Mouse (Mus musculus): Measurements from ENCODE around the gene Rgs7. TPM values are rescaled to one million over a fixed set of nuclear protein-coding genes. Genes with fewer than 3 reads are reported as not detected.

The Rgs7 gene
- polyA plus RNA-seq, 1 experiment from 2014 or later: 24.8 TPM

GRCm38 (mm10) chr1:175300404-175300803 is 191.9 kb downstream of the Rgs7 start:
- ATAC-seq: peak; percentile 61
- WGBS: 21% methylated on average over 3 of the region's 3 CpGs

DNA sequence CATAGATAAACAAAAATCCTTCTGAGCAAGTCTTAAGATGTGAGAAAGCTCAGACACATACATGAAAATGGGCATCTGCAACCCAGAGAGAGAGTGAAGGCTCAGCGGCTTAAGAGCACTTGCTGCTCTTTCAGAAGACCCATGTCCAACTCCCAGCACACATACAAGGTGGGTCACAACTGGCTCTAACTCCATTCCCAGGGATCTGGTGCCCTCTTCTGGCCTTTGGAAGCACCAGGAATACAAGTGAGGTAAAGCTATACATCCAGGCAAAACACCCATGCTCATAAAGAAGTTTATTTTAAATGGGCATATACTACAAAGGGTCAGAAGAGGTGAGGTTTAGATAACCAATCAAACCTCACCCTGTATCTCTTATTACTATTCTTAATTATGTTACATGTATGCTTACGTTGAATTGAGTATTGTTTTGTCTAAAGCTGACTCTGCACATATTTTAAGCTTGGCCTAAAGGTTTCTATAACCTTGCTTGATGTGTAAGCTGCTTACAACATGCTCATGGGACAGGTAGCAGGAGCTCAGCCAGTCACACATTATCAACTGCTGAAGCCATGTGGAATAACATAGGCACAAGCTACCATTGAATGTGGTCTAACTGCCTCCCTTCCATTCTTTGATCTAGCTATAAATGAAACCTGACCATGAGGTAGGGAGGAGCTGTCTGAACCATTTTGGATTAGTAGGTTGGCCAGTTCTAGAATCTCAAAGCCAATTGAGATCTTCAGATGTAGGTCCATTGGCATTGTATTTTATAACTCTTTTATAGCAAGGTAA is 192.5 kb downstream of the Rgs7 start:
- Histone ChIP-seq H3K9me3 (ENCODE audit: control insufficient read depth, low read length) (no peaks in the 10 kb centered on the region), H3K4me3 (replicated peaks; ENCODE audit: low read length) (no peak overlapping the region), H3K36me3 (ENCODE audit: control insufficient read depth, insufficient read depth) (no peaks in the 10 kb centered on the region), H3K9ac (replicated peaks; ENCODE audit: low read depth, low read length) (no peak overlapping the region), H3K27ac (ENCODE audit: low read length) (no peak overlapping the region), H3K4me1 (replicated peaks; ENCODE audit: control insufficient read depth, insufficient read depth, low read length) (0 out of 2 replicates have a peak, but pooled peaks cover 2% of the 10 kb centered on the region), H3K4me2 (ENCODE audit: low read length) (no peak overlapping the region), H3K27me3 (replicated peaks; ENCODE audit: control insufficient read depth, insufficient read depth, low read length) (no peaks in the 10 kb centered on the region)
- ATAC-seq: peak; percentile 11; the same call in 1 of the 2 replicates
- WGBS: 93% methylated on average over 2 of the region's 2 CpGs

More at GRCm38 (mm10) chr1:175300404-175300803, 191.9 kb downstream of the Rgs7 start:
- Histone ChIP-seq H3K9me3 (ENCODE audit: control insufficient read depth, low read length) (no peaks in the 10 kb centered on the region), H3K27me3 (replicated peaks; ENCODE audit: control insufficient read depth, insufficient read depth, low read length) (no peaks in the 10 kb centered on the region), H3K4me1 (replicated peaks; ENCODE audit: control insufficient read depth, insufficient read depth, low read length) (0 out of 2 replicates have a peak, but pooled peaks cover 2% of the 10 kb centered on the region), H3K4me3 (replicated peaks; ENCODE audit: low read length) (no peak overlapping the region), H3K27ac (ENCODE audit: low read length) (no peak overlapping the region), H3K4me2 (ENCODE audit: low read length) (no peak overlapping the region), H3K9ac (replicated peaks; ENCODE audit: low read depth, low read length) (no peak overlapping the region), H3K36me3 (ENCODE audit: control insufficient read depth, insufficient read depth) (no peaks in the 10 kb centered on the region)

DNA sequence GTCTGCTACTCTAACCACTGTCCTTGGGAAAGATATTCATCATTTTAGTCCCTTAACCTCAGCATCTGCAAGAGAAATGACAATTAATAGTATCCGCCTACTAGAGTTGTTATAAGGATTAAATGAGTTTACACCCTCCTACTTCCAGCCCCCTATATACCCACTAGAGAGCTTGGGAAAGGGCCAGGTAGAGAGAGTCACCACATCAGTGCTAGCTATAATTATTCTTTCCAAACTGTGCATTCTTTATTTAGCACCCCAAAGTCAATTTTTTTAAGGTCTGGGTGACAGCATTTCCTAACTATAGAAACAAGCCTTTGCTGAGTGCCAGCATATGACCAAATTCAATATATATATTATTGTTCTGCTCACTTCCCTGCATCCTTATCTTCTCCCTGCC is 195.4 kb downstream of the Rgs7 start:
- no peak overlapping the region for H3K4me2 ChIP-seq (ENCODE audit: low read length)
- H3K27ac ChIP-seq (ENCODE audit: low read length): no peak overlapping the region
- no peak for ATAC-seq
- H3K9ac ChIP-seq (replicated peaks; ENCODE audit: low read depth, low read length): no peak overlapping the region
- H3K27me3 ChIP-seq (replicated peaks; ENCODE audit: control insufficient read depth, insufficient read depth, low read length): no peaks in the 10 kb centered on the region
- no peaks in the 10 kb centered on the region for H3K36me3 ChIP-seq (ENCODE audit: control insufficient read depth, insufficient read depth)
- H3K9me3 ChIP-seq (ENCODE audit: control insufficient read depth, low read length): no peaks in the 10 kb centered on the region
- H3K4me1 ChIP-seq (replicated peaks; ENCODE audit: control insufficient read depth, insufficient read depth, low read length): 0 out of 2 replicates have a peak, but pooled peaks cover 2% of the 10 kb centered on the region
- no peak overlapping the region for H3K4me3 ChIP-seq (replicated peaks; ENCODE audit: low read length)
- 94% methylated on average over 1 of the region's 1 CpGs for WGBS

GRCm38 (mm10) chr1:175290072-175290471 is 202.2 kb downstream of the Rgs7 start:
- no peaks in the 10 kb centered on the region for H3K27me3 ChIP-seq (replicated peaks; ENCODE audit: control insufficient read depth, insufficient read depth, low read length)
- H3K27ac ChIP-seq (ENCODE audit: low read length): no peak overlapping the region
- H3K4me1 ChIP-seq (replicated peaks; ENCODE audit: control insufficient read depth, insufficient read depth, low read length): no peaks in the 10 kb centered on the region
- H3K9ac ChIP-seq (replicated peaks; ENCODE audit: low read depth, low read length): no peak overlapping the region
- WGBS: 72% methylated on average over 1 of the region's 1 CpGs
- H3K9me3 ChIP-seq (ENCODE audit: control insufficient read depth, low read length): no peaks in the 10 kb centered on the region
- no peak for ATAC-seq
- H3K4me3 ChIP-seq (replicated peaks; ENCODE audit: low read length): no peak overlapping the region
- H3K4me2 ChIP-seq (ENCODE audit: low read length): no peak overlapping the region
- no peaks in the 10 kb centered on the region for H3K36me3 ChIP-seq (ENCODE audit: control insufficient read depth, insufficient read depth)

GRCm38 (mm10) chr1:175262341-175262740 is 230.0 kb downstream of the Rgs7 start:
- H3K9me3 ChIP-seq (ENCODE audit: control insufficient read depth, low read length): no peaks in the 10 kb centered on the region
- no peaks in the 10 kb centered on the region for H3K36me3 ChIP-seq (ENCODE audit: control insufficient read depth, insufficient read depth)
- ATAC-seq: no peak
- no peaks in the 10 kb centered on the region for H3K27me3 ChIP-seq (replicated peaks; ENCODE audit: control insufficient read depth, insufficient read depth, low read length)
- H3K9ac ChIP-seq (replicated peaks; ENCODE audit: low read depth, low read length): no peak overlapping the region
- H3K4me3 ChIP-seq (replicated peaks; ENCODE audit: low read length): no peak overlapping the region
- no peak overlapping the region for H3K4me2 ChIP-seq (ENCODE audit: low read length)
- H3K4me1 ChIP-seq (replicated peaks; ENCODE audit: control insufficient read depth, insufficient read depth, low read length): no peaks in the 10 kb centered on the region
- H3K27ac ChIP-seq (ENCODE audit: low read length): no peak overlapping the region

DNA sequence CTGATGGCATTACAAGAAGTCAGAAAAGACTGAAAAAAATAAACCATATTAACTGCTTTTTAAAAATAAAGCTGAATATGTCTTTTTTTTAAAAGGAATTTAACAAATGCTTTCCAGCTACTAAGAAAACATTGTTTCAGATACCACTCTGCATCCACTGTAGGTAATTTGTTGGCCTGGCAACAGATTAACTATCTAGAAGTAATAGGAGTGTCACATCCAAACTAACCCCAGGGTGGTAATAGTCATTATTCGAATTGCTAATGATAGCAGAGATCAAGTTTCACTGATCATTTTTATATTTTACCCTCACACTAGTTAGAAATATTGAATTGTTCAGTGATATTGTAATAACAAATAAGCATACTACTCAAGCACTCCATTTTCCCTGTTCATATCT is 232.9 kb downstream of the Rgs7 start:
- no peaks in the 10 kb centered on the region for H3K27me3 ChIP-seq (replicated peaks; ENCODE audit: control insufficient read depth, insufficient read depth, low read length)
- no peak overlapping the region for H3K4me3 ChIP-seq (replicated peaks; ENCODE audit: low read length)
- H3K36me3 ChIP-seq (ENCODE audit: control insufficient read depth, insufficient read depth): no peaks in the 10 kb centered on the region
- 73% methylated on average over 1 of the region's 1 CpGs for WGBS
- no peak overlapping the region for H3K27ac ChIP-seq (ENCODE audit: low read length)
- no peak for ATAC-seq
- H3K4me2 ChIP-seq (ENCODE audit: low read length): no peak overlapping the region
- H3K4me1 ChIP-seq (replicated peaks; ENCODE audit: control insufficient read depth, insufficient read depth, low read length): peaks cover 3% of the 10 kb centered on the region
- no peaks in the 10 kb centered on the region for H3K9me3 ChIP-seq (ENCODE audit: control insufficient read depth, low read length)
- no peak overlapping the region for H3K9ac ChIP-seq (replicated peaks; ENCODE audit: low read depth, low read length)

DNA sequence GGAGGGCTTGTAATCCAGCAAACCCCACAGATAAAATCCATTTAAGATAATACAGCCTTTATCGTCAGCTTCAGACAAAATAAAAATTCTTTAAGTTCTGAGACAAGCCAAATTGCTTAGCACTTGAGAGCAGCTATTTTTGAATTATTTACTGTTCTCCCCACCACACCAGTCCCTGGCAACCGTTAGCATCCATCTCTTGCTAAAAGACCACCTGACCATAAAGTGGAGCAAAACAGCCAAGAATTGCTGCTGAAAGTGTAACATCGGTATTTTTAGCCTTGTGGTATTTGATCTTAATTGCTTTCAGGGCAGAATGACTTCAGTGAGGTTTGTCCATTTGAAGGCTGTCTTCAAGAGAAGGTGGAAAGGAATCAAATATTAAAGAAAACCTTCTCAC is 237.1 kb downstream of the Rgs7 start:
- no peak overlapping the region for H3K27ac ChIP-seq (ENCODE audit: low read length)
- 62% methylated on average over 3 of the region's 3 CpGs for WGBS
- ATAC-seq: no peak; the same call in 1 of the 2 replicates

GRCm38 (mm10) chr1:175254724-175255123 is 237.6 kb downstream of the Rgs7 start:
- H3K9me3 ChIP-seq (ENCODE audit: control insufficient read depth, low read length): no peaks in the 10 kb centered on the region
- no peaks in the 10 kb centered on the region for H3K36me3 ChIP-seq (ENCODE audit: control insufficient read depth, insufficient read depth)
- peaks cover 3% of the 10 kb centered on the region for H3K4me1 ChIP-seq (replicated peaks; ENCODE audit: control insufficient read depth, insufficient read depth, low read length)
- H3K4me2 ChIP-seq (ENCODE audit: low read length): no peak overlapping the region
- no peaks in the 10 kb centered on the region for H3K27me3 ChIP-seq (replicated peaks; ENCODE audit: control insufficient read depth, insufficient read depth, low read length)
- peak; percentile 74 for ATAC-seq
- H3K9ac ChIP-seq (replicated peaks; ENCODE audit: low read depth, low read length): no peak overlapping the region
- H3K27ac ChIP-seq (ENCODE audit: low read length): no peak overlapping the region
- WGBS: 33% methylated on average over 3 of the region's 3 CpGs
- no peak overlapping the region for H3K4me3 ChIP-seq (replicated peaks; ENCODE audit: low read length)

More for the DNA sequence above, 237.1 kb downstream of the Rgs7 start:
- no peaks in the 10 kb centered on the region for H3K36me3 ChIP-seq (ENCODE audit: control insufficient read depth, insufficient read depth)
- no peak overlapping the region for H3K9ac ChIP-seq (replicated peaks; ENCODE audit: low read depth, low read length)
- H3K9me3 ChIP-seq (ENCODE audit: control insufficient read depth, low read length): no peaks in the 10 kb centered on the region
- no peak overlapping the region for H3K4me3 ChIP-seq (replicated peaks; ENCODE audit: low read length)
- H3K4me2 ChIP-seq (ENCODE audit: low read length): no peak overlapping the region
- no peaks in the 10 kb centered on the region for H3K27me3 ChIP-seq (replicated peaks; ENCODE audit: control insufficient read depth, insufficient read depth, low read length)
- peaks cover 3% of the 10 kb centered on the region for H3K4me1 ChIP-seq (replicated peaks; ENCODE audit: control insufficient read depth, insufficient read depth, low read length)

DNA sequence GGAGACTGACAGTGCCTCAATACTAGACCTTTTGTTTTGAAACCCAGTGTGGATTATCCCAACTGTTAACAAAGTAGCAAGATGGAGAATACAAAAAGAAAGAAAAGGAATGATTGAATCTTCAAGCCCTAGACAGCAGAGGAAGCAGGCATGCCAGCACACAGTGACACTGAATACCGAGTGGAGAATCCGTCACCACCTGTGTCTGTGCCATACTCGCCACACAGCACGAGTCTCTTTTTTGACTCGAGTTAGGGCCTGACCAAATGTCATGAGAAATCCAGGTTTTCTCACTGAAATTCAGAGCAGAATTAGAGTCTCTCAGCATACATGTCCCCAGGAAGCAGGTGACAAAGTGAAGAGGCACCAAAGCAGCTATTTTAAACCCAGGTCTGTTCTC is 250.2 kb downstream of the Rgs7 start:
- 80% methylated on average over 5 of the region's 5 CpGs for WGBS
- ATAC-seq: no peak

More for the DNA sequence above, 250.2 kb downstream of the Rgs7 start:
- no peaks in the 10 kb centered on the region for H3K36me3 ChIP-seq (ENCODE audit: control insufficient read depth, insufficient read depth)
- no peak overlapping the region for H3K27ac ChIP-seq (ENCODE audit: low read length)
- no peak overlapping the region for H3K4me2 ChIP-seq (ENCODE audit: low read length)
- no peak overlapping the region for H3K9ac ChIP-seq (replicated peaks; ENCODE audit: low read depth, low read length)
- H3K4me3 ChIP-seq (replicated peaks; ENCODE audit: low read length): no peak overlapping the region
- H3K9me3 ChIP-seq (ENCODE audit: control insufficient read depth, low read length): no peaks in the 10 kb centered on the region
- H3K27me3 ChIP-seq (replicated peaks; ENCODE audit: control insufficient read depth, insufficient read depth, low read length): no peaks in the 10 kb centered on the region
- no peaks in the 10 kb centered on the region for H3K4me1 ChIP-seq (replicated peaks; ENCODE audit: control insufficient read depth, insufficient read depth, low read length)
